Mouse (Mus musculus): ENCODE results near the gene Gm17387. TPM values are rescaled to one million over a fixed set of nuclear protein-coding genes. Genes with fewer than 3 reads are reported as not detected.

Gm17387 gene
- polyA plus RNA-seq, 1 experiment from 2014 or later, result not detected

- Histone ChIP-seq H3K27ac (ENCODE audit: low read depth) (no peak overlapping the region), H3K9me3 (ENCODE audit: low read length) (no peaks in the 10 kb centered on the region), H3K36me3 (replicated peaks; ENCODE audit: insufficient read depth, low read length) (no peaks in the 10 kb centered on the region), H3K4me2 (ENCODE audit: low read depth, low read length) (no peak overlapping the region), H3K4me1 (ENCODE audit: insufficient read depth) (peaks cover 23% of the 10 kb centered on the region), H3K27me3 (ENCODE audit: insufficient read depth, low read length) (no peaks in the 10 kb centered on the region), H3K9ac (replicated peaks) (no peak overlapping the region), H3K4me3 (ENCODE audit: low read depth, low read length) (no peak overlapping the region)
- no peak for TF ChIP-seq CTCF (IDR thresholded peaks at IDR 0.05; ENCODE audit: low read depth)
- no peak for TF ChIP-seq EP300 (IDR thresholded peaks at IDR 0.05; ENCODE audit: low read depth)
- ATAC-seq, result no peak
- 80% methylated on average over 2 of the region's 2 CpGs for WGBS (ENCODE audit: insufficient replicate concordance)
- no peak for DNase-seq
Observed at GRCm38 (mm10) chr7:141049326-141049725, 20.4 kb downstream of the Gm17387 start.

GRCm38 (mm10) chr7:141051060-141051685, 22.2 kb downstream of the Gm17387 start:
- H3K4me3 ChIP-seq (ENCODE audit: low read depth, low read length), result no peak overlapping the region
- TF ChIP-seq EP300 (IDR thresholded peaks at IDR 0.05; ENCODE audit: low read depth) (no peak), CTCF (IDR thresholded peaks at IDR 0.05; ENCODE audit: low read depth) (no peak)
- no peak overlapping the region for H3K4me2 ChIP-seq (ENCODE audit: low read depth, low read length)
- no peak overlapping the region for H3K9ac ChIP-seq (replicated peaks)
- DNase-seq (no peak), ATAC-seq (no peak)
- H3K36me3 ChIP-seq (replicated peaks; ENCODE audit: insufficient read depth, low read length), result no peaks in the 10 kb centered on the region
- H3K27ac ChIP-seq (ENCODE audit: low read depth), result no peak overlapping the region
- H3K9me3 ChIP-seq (ENCODE audit: low read length), result no peaks in the 10 kb centered on the region
- peaks cover 22% of the 10 kb centered on the region for H3K4me1 ChIP-seq (ENCODE audit: insufficient read depth)
- 70% methylated on average over 17 of the region's 17 CpGs for WGBS (ENCODE audit: insufficient replicate concordance)
- H3K27me3 ChIP-seq (ENCODE audit: insufficient read depth, low read length), result no peaks in the 10 kb centered on the region

- Histone ChIP-seq H3K36me3 (replicated peaks; ENCODE audit: insufficient read depth, low read length) (no peaks in the 10 kb centered on the region), H3K4me2 (ENCODE audit: low read depth, low read length) (no peak overlapping the region), H3K27me3 (ENCODE audit: insufficient read depth, low read length) (no peaks in the 10 kb centered on the region), H3K9ac (replicated peaks) (no peak overlapping the region), H3K4me3 (ENCODE audit: low read depth, low read length) (no peak overlapping the region), H3K27ac (ENCODE audit: low read depth) (peak overlapping the region; percentile 62), H3K9me3 (ENCODE audit: low read length) (no peaks in the 10 kb centered on the region), H3K4me1 (ENCODE audit: insufficient read depth) (peaks cover 14% of the 10 kb centered on the region)
- ATAC-seq, result no peak
- 76% methylated on average over 4 of the region's 4 CpGs for WGBS (ENCODE audit: insufficient replicate concordance)
- TF ChIP-seq EP300 (IDR thresholded peaks at IDR 0.05; ENCODE audit: low read depth), result no peak
- TF ChIP-seq CTCF (IDR thresholded peaks at IDR 0.05; ENCODE audit: low read depth), result no peak
- no peak for DNase-seq
Observed at GRCm38 (mm10) chr7:141052016-141052415, 23.1 kb downstream of the Gm17387 start.

GRCm38 (mm10) chr7:141052421-141052820, 23.5 kb downstream of the Gm17387 start:
- peaks cover 10% of the 10 kb centered on the region for H3K4me1 ChIP-seq (ENCODE audit: insufficient read depth)
- TF ChIP-seq EP300 (IDR thresholded peaks at IDR 0.05; ENCODE audit: low read depth) (no peak), CTCF (IDR thresholded peaks at IDR 0.05; ENCODE audit: low read depth) (no peak)

GRCm38 (mm10) chr7:141055785-141056184, 26.9 kb downstream of the Gm17387 start:
- no peak for DNase-seq
- no peak overlapping the region for H3K27ac ChIP-seq (ENCODE audit: low read depth)
- no peak overlapping the region for H3K9ac ChIP-seq (replicated peaks)
- no peak overlapping the region for H3K4me2 ChIP-seq (ENCODE audit: low read depth, low read length)
- H3K4me1 ChIP-seq (ENCODE audit: insufficient read depth), result peaks cover 4% of the 10 kb centered on the region
- H3K36me3 ChIP-seq (replicated peaks; ENCODE audit: insufficient read depth, low read length), result no peaks in the 10 kb centered on the region
- no peaks in the 10 kb centered on the region for H3K9me3 ChIP-seq (ENCODE audit: low read length)
- peaks cover 22% of the 10 kb centered on the region for H3K27me3 ChIP-seq (ENCODE audit: insufficient read depth, low read length)
- ATAC-seq, result no peak
- no peak overlapping the region for H3K4me3 ChIP-seq (ENCODE audit: low read depth, low read length)
- WGBS (ENCODE audit: insufficient replicate concordance), result 74% methylated on average over 4 of the region's 4 CpGs
- TF ChIP-seq CTCF (IDR thresholded peaks at IDR 0.05; ENCODE audit: low read depth) (peak; percentile 39), EP300 (IDR thresholded peaks at IDR 0.05; ENCODE audit: low read depth) (no peak)

More at GRCm38 (mm10) chr7:141052421-141052820, 23.5 kb downstream of the Gm17387 start:
- 56% methylated on average over 2 of the region's 2 CpGs for WGBS (ENCODE audit: insufficient replicate concordance)
- Histone ChIP-seq H3K9me3 (ENCODE audit: low read length) (no peaks in the 10 kb centered on the region), H3K4me3 (ENCODE audit: low read depth, low read length) (no peak overlapping the region), H3K27ac (ENCODE audit: low read depth) (peak overlapping the region; percentile 62), H3K9ac (replicated peaks) (no peak overlapping the region), H3K4me2 (ENCODE audit: low read depth, low read length) (no peak overlapping the region), H3K36me3 (replicated peaks; ENCODE audit: insufficient read depth, low read length) (no peaks in the 10 kb centered on the region), H3K27me3 (ENCODE audit: insufficient read depth, low read length) (no peaks in the 10 kb centered on the region)
- ATAC-seq (0 out of 2 replicates have a peak, but pooled peaks have one; percentile 22), DNase-seq (no peak)

- H3K9ac ChIP-seq (replicated peaks), result no peak overlapping the region
- peaks cover 11% of the 10 kb centered on the region for H3K4me1 ChIP-seq (ENCODE audit: insufficient read depth)
- H3K27ac ChIP-seq (ENCODE audit: low read depth), result no peak overlapping the region
- H3K36me3 ChIP-seq (replicated peaks; ENCODE audit: insufficient read depth, low read length), result no peaks in the 10 kb centered on the region
- WGBS (ENCODE audit: insufficient replicate concordance), result 70% methylated on average over 6 of the region's 6 CpGs
- DNase-seq, result no peak
- no peak overlapping the region for H3K4me3 ChIP-seq (ENCODE audit: low read depth, low read length)
- peaks cover 34% of the 10 kb centered on the region for H3K27me3 ChIP-seq (ENCODE audit: insufficient read depth, low read length)
- TF ChIP-seq CTCF (IDR thresholded peaks at IDR 0.05; ENCODE audit: low read depth) (no peak), EP300 (IDR thresholded peaks at IDR 0.05; ENCODE audit: low read depth) (no peak)
- H3K4me2 ChIP-seq (ENCODE audit: low read depth, low read length), result no peak overlapping the region
- ATAC-seq, result no peak
- no peaks in the 10 kb centered on the region for H3K9me3 ChIP-seq (ENCODE audit: low read length)
Observed at GRCm38 (mm10) chr7:141056976-141057375, 28.0 kb downstream of the Gm17387 start.

All from liver, postnatal 0 days (tissue).